Mouse (Mus musculus) ES-Bruce4 (cell line): ENCODE results near the gene Tmsb10. TPM values are rescaled to one million over a fixed set of nuclear protein-coding genes. Genes with fewer than 3 reads are reported as not detected.

Source experiments
- H3K27ac ChIP-seq: 2 replicates; pipeline ENCODE4 v1.5.1; 2012; ENCODE audit warnings: low read length, inconsistent platforms; ENCODE audit not compliant: insufficient read depth
- H3K27me3 ChIP-seq: 2 replicates; pipeline ENCODE4 v1.6.1; 2012; ENCODE audit warnings: mild to moderate bottlenecking, low read length, inconsistent platforms; ENCODE audit not compliant: control insufficient read depth, poor library complexity, insufficient read depth, severe bottlenecking
- H3K36me3 ChIP-seq: 2 replicates; pipeline ENCODE4 v1.6.1; 2012; ENCODE audit warnings: inconsistent platforms, mild to moderate bottlenecking, low read length, moderate library complexity; ENCODE audit not compliant: control insufficient read depth, poor library complexity, insufficient read depth, severe bottlenecking
- H3K4me1 ChIP-seq: one replicate; pipeline ENCODE4 v1.8.1; 2011; ENCODE audit warnings: low read length; ENCODE audit not compliant: control insufficient read depth, insufficient read depth
- H3K4me3 ChIP-seq: 2 replicates; pipeline ENCODE4 v1.5.1; 2011; ENCODE audit warnings: low read depth, mild to moderate bottlenecking, low read length
- H3K9ac ChIP-seq: 2 replicates; pipeline ENCODE4 v1.6.1; 2012; ENCODE audit warnings: low read depth, mild to moderate bottlenecking, inconsistent platforms; ENCODE audit not compliant: poor library complexity, severe bottlenecking
- H3K9me3 ChIP-seq: replicated peaks from 2 replicates; pipeline ENCODE4 v1.6.1; 2012; ENCODE audit warnings: mild to moderate bottlenecking, low read length, inconsistent platforms; ENCODE audit not compliant: control insufficient read depth, poor library complexity, insufficient read depth, severe bottlenecking
- CTCF ChIP-seq: IDR thresholded peaks from one replicate; pipeline ENCODE4 v1.8.1; 2011; ENCODE audit warnings: low read depth, low read length
- EP300 ChIP-seq: IDR thresholded peaks from 2 replicates; pipeline ENCODE4 v1.6.1; 2011; ENCODE audit warnings: low read depth, low read length; ENCODE audit not compliant: insufficient read depth
- POLR2A ChIP-seq: IDR thresholded peaks from one replicate; pipeline ENCODE4 v1.8.1; 2011; ENCODE audit warnings: low read length; ENCODE audit not compliant: insufficient read depth
- polyA plus RNA-seq: library from polyadenylated mRNA; stranded (reverse); fragments of >200 nt; gene quantifications from 2 replicates; pipeline ENCODE4 v1.2.4, GENCODE M21; 2011; ENCODE audit warnings: low read depth; ENCODE audit not compliant: missing spikeins, insufficient read depth, insufficient read length

Tmsb10 gene
- polyA plus RNA-seq, 1 experiment = 1,250 TPM

GRCm38 (mm10) chr6:72990206-72990605 is 31.7 kb upstream of the Tmsb10 start:
- Histone ChIP-seq H3K4me1 (peaks cover 3% of the 10 kb centered on the region), H3K4me3 (no peak overlapping the region), H3K27ac (no peak overlapping the region), H3K9me3 (no peaks in the 10 kb centered on the region), H3K36me3 (no peaks in the 10 kb centered on the region), H3K27me3 (no peaks in the 10 kb centered on the region), H3K9ac (no peak overlapping the region)
- no peak for TF ChIP-seq EP300
- no peak for TF ChIP-seq POLR2A
- TF ChIP-seq CTCF = no peak

- Histone ChIP-seq H3K4me3 (no peak overlapping the region), H3K9me3 (no peaks in the 10 kb centered on the region), H3K27me3 (no peaks in the 10 kb centered on the region), H3K27ac (no peak overlapping the region), H3K36me3 (no peaks in the 10 kb centered on the region), H3K4me1 (peaks cover 3% of the 10 kb centered on the region), H3K9ac (no peak overlapping the region)
- TF ChIP-seq POLR2A (no peak), CTCF (no peak), EP300 (no peak)
These were observed 30.6 kb upstream of the Tmsb10 start for GRCm38 (mm10) chr6:72989028-72989736.

- no peak overlapping the region for H3K9ac ChIP-seq
- no peaks in the 10 kb centered on the region for H3K27me3 ChIP-seq
- no peak overlapping the region for H3K27ac ChIP-seq
- no peaks in the 10 kb centered on the region for H3K36me3 ChIP-seq
- H3K4me1 ChIP-seq = no peaks in the 10 kb centered on the region
- TF ChIP-seq CTCF (no peak), POLR2A (no peak), EP300 (no peak)
- H3K4me3 ChIP-seq = no peak overlapping the region
- H3K9me3 ChIP-seq = no peaks in the 10 kb centered on the region
These were observed 24.0 kb upstream of the Tmsb10 start for GRCm38 (mm10) chr6:72982506-72982905.

DNA sequence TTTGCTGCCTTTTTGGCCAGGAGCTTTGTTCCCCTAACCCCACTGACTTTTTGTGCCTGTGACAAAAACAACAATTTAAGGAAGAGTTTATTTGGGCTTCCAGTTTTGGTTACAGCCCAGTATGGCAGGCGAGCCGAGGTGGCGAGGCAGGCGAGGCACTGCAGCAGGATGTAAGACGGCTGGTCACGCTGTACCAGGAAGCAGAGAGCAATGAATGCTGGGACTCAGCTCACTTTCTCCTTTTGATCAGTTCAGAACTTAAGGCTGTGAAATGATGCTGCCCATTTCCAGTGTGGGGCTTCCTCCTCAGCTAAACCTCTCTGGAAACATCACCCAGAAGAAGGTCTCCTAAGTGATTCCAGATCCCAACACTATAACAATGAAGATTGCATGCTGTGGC is 23.3 kb upstream of the Tmsb10 start:
- H3K9me3 ChIP-seq = no peaks in the 10 kb centered on the region
- H3K9ac ChIP-seq = no peak overlapping the region
- no peaks in the 10 kb centered on the region for H3K36me3 ChIP-seq
- H3K4me3 ChIP-seq = no peak overlapping the region
- no peak overlapping the region for H3K27ac ChIP-seq
- no peak for TF ChIP-seq POLR2A
- TF ChIP-seq EP300 = no peak
- no peak for TF ChIP-seq CTCF
- no peaks in the 10 kb centered on the region for H3K27me3 ChIP-seq
- no peaks in the 10 kb centered on the region for H3K4me1 ChIP-seq

DNA sequence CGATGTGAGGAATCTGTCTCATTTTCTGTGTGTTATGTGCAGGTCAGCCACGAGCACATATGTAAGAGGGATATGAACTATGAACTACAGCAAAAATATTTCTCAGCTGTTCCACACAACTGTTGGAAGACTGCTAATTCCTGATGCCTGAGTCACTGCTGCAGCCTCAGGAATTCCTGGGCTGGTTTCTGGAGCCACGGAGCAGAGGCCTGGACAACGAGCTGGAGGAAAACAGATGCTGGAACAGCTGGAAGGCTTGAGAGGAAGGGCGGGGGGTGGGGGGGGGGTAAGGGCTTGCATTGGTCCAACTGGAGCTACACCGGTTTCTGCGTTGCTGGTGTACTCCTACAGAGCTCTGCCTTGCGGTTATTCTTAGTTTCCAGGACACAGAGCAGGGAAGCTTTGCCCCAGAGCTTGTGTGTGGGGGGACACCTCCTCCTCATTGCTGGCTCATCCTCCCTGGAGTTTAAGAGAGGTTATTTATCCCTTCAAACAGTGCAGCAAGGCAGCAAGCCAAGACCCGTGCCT is 22.6 kb upstream of the Tmsb10 start:
- H3K27ac ChIP-seq = no peak overlapping the region
- H3K4me1 ChIP-seq = no peaks in the 10 kb centered on the region
- TF ChIP-seq EP300 (no peak), CTCF (no peak), POLR2A (no peak)
- no peaks in the 10 kb centered on the region for H3K27me3 ChIP-seq
- no peak overlapping the region for H3K4me3 ChIP-seq
- H3K9ac ChIP-seq = no peak overlapping the region
- no peaks in the 10 kb centered on the region for H3K9me3 ChIP-seq
- no peaks in the 10 kb centered on the region for H3K36me3 ChIP-seq

- Histone ChIP-seq H3K9ac (no peak overlapping the region), H3K36me3 (no peaks in the 10 kb centered on the region), H3K27ac (no peak overlapping the region), H3K4me3 (no peak overlapping the region), H3K9me3 (no peaks in the 10 kb centered on the region), H3K4me1 (no peaks in the 10 kb centered on the region), H3K27me3 (no peaks in the 10 kb centered on the region)
- TF ChIP-seq CTCF (no peak), EP300 (no peak), POLR2A (no peak)
These were observed 18.3 kb upstream of the Tmsb10 start for GRCm38 (mm10) chr6:72976866-72977265.
